Mouse (Mus musculus): ENCODE measurements around the gene Pdrg1. TPM values are rescaled to one million over a fixed set of nuclear protein-coding genes. Genes with fewer than 3 reads are reported as not detected.

The Pdrg1 gene
- polyA plus RNA-seq, 1 experiment from 2014 or later = 91.4 TPM

GRCm38 (mm10) chr2:153051537-153051936, 36.3 kb upstream of the Pdrg1 start:
- Histone ChIP-seq H3K9me3 (ENCODE audit: control insufficient read depth, low read length) (no peaks in the 10 kb centered on the region), H3K27ac (replicated peaks; ENCODE audit: low read depth, low read length) (no peak overlapping the region), H3K4me2 (ENCODE audit: low read depth, low read length) (no peak overlapping the region), H3K27me3 (replicated peaks; ENCODE audit: control insufficient read depth, insufficient read depth, low read length) (peaks cover 27% of the 10 kb centered on the region), H3K9ac (ENCODE audit: low read depth, low read length) (no peak overlapping the region), H3K4me1 (ENCODE audit: control insufficient read depth, insufficient read depth, low read length) (peaks cover 9% of the 10 kb centered on the region), H3K4me3 (ENCODE audit: low read depth, low read length) (no peak overlapping the region), H3K36me3 (ENCODE audit: control insufficient read depth, insufficient read depth, low read length) (no peaks in the 10 kb centered on the region)
- DNase-seq (ENCODE audit: low spot score) (no peak), ATAC-seq (ENCODE audit: low read depth) (no peak)
- WGBS = 77% methylated on average over 9 of the region's 9 CpGs

- no peak overlapping the region for H3K4me3 ChIP-seq (ENCODE audit: low read depth, low read length)
- H3K27ac ChIP-seq (replicated peaks; ENCODE audit: low read depth, low read length) = no peak overlapping the region
- DNase-seq (ENCODE audit: low spot score) (no peak), ATAC-seq (ENCODE audit: low read depth) (no peak)
- WGBS = 73% methylated on average over 6 of the region's 6 CpGs
- peaks cover 27% of the 10 kb centered on the region for H3K27me3 ChIP-seq (replicated peaks; ENCODE audit: control insufficient read depth, insufficient read depth, low read length)
- no peak overlapping the region for H3K9ac ChIP-seq (ENCODE audit: low read depth, low read length)
- no peaks in the 10 kb centered on the region for H3K36me3 ChIP-seq (ENCODE audit: control insufficient read depth, insufficient read depth, low read length)
- no peak overlapping the region for H3K4me2 ChIP-seq (ENCODE audit: low read depth, low read length)
- H3K9me3 ChIP-seq (ENCODE audit: control insufficient read depth, low read length) = no peaks in the 10 kb centered on the region
- H3K4me1 ChIP-seq (ENCODE audit: control insufficient read depth, insufficient read depth, low read length) = peaks cover 11% of the 10 kb centered on the region
Observed at GRCm38 (mm10) chr2:153051095-153051494, 35.9 kb upstream of the Pdrg1 start.

- peaks cover 17% of the 10 kb centered on the region for H3K4me1 ChIP-seq (ENCODE audit: control insufficient read depth, insufficient read depth, low read length)
- 78% methylated on average over 4 of the region's 4 CpGs for WGBS
- H3K4me2 ChIP-seq (ENCODE audit: low read depth, low read length) = no peak overlapping the region
- H3K27me3 ChIP-seq (replicated peaks; ENCODE audit: control insufficient read depth, insufficient read depth, low read length) = peaks cover 27% of the 10 kb centered on the region
- no peaks in the 10 kb centered on the region for H3K9me3 ChIP-seq (ENCODE audit: control insufficient read depth, low read length)
- DNase-seq (ENCODE audit: low spot score) (no peak), ATAC-seq (ENCODE audit: low read depth) (no peak)
- no peak overlapping the region for H3K9ac ChIP-seq (ENCODE audit: low read depth, low read length)
- no peak overlapping the region for H3K4me3 ChIP-seq (ENCODE audit: low read depth, low read length)
- no peaks in the 10 kb centered on the region for H3K36me3 ChIP-seq (ENCODE audit: control insufficient read depth, insufficient read depth, low read length)
- H3K27ac ChIP-seq (replicated peaks; ENCODE audit: low read depth, low read length) = no peak overlapping the region
Observed at GRCm38 (mm10) chr2:153049997-153050358, 34.8 kb upstream of the Pdrg1 start.

GRCm38 (mm10) chr2:153049288-153049996, 34.2 kb upstream of the Pdrg1 start:
- H3K9ac ChIP-seq (ENCODE audit: low read depth, low read length) = no peak overlapping the region
- H3K4me1 ChIP-seq (ENCODE audit: control insufficient read depth, insufficient read depth, low read length) = peaks cover 17% of the 10 kb centered on the region
- no peak overlapping the region for H3K4me3 ChIP-seq (ENCODE audit: low read depth, low read length)
- DNase-seq (ENCODE audit: low spot score) = peak; percentile 59
- H3K27me3 ChIP-seq (replicated peaks; ENCODE audit: control insufficient read depth, insufficient read depth, low read length) = peaks cover 27% of the 10 kb centered on the region
- WGBS = 36% methylated on average over 7 of the region's 9 CpGs
- H3K36me3 ChIP-seq (ENCODE audit: control insufficient read depth, insufficient read depth, low read length) = no peaks in the 10 kb centered on the region
- ATAC-seq (ENCODE audit: low read depth) = peak; percentile 64
- H3K9me3 ChIP-seq (ENCODE audit: control insufficient read depth, low read length) = no peaks in the 10 kb centered on the region
- H3K27ac ChIP-seq (replicated peaks; ENCODE audit: low read depth, low read length) = no peak overlapping the region
- no peak overlapping the region for H3K4me2 ChIP-seq (ENCODE audit: low read depth, low read length)

GRCm38 (mm10) chr2:153047828-153048465, 32.7 kb upstream of the Pdrg1 start:
- Histone ChIP-seq H3K27me3 (replicated peaks; ENCODE audit: control insufficient read depth, insufficient read depth, low read length) (peaks cover 21% of the 10 kb centered on the region), H3K27ac (replicated peaks; ENCODE audit: low read depth, low read length) (no peak overlapping the region), H3K4me3 (ENCODE audit: low read depth, low read length) (no peak overlapping the region), H3K4me1 (ENCODE audit: control insufficient read depth, insufficient read depth, low read length) (peaks cover 17% of the 10 kb centered on the region), H3K9me3 (ENCODE audit: control insufficient read depth, low read length) (no peaks in the 10 kb centered on the region), H3K4me2 (ENCODE audit: low read depth, low read length) (no peak overlapping the region), H3K9ac (ENCODE audit: low read depth, low read length) (no peak overlapping the region), H3K36me3 (ENCODE audit: control insufficient read depth, insufficient read depth, low read length) (no peaks in the 10 kb centered on the region)
- 45% methylated on average over 17 of the region's 17 CpGs for WGBS
- no peak for ATAC-seq (ENCODE audit: low read depth)
- peak; percentile 41 for DNase-seq (ENCODE audit: low spot score)

GRCm38 (mm10) chr2:153045884-153046299, 30.7 kb upstream of the Pdrg1 start:
- no peak overlapping the region for H3K27ac ChIP-seq (replicated peaks; ENCODE audit: low read depth, low read length)

GRCm38 (mm10) chr2:153043886-153044285, 28.7 kb upstream of the Pdrg1 start:
- 55% methylated on average over 3 of the region's 3 CpGs for WGBS
- Histone ChIP-seq H3K4me2 (ENCODE audit: low read depth, low read length) (no peak overlapping the region), H3K4me3 (ENCODE audit: low read depth, low read length) (no peak overlapping the region), H3K4me1 (ENCODE audit: control insufficient read depth, insufficient read depth, low read length) (peaks cover 8% of the 10 kb centered on the region), H3K9ac (ENCODE audit: low read depth, low read length) (no peak overlapping the region), H3K27me3 (replicated peaks; ENCODE audit: control insufficient read depth, insufficient read depth, low read length) (0 out of 2 replicates have a peak, but pooled peaks cover 3% of the 10 kb centered on the region), H3K36me3 (ENCODE audit: control insufficient read depth, insufficient read depth, low read length) (no peaks in the 10 kb centered on the region), H3K9me3 (ENCODE audit: control insufficient read depth, low read length) (no peaks in the 10 kb centered on the region), H3K27ac (replicated peaks; ENCODE audit: low read depth, low read length) (no peak overlapping the region)
- no peak for ATAC-seq (ENCODE audit: low read depth)
- no peak for DNase-seq (ENCODE audit: low spot score)

More at GRCm38 (mm10) chr2:153045884-153046299, 30.7 kb upstream of the Pdrg1 start:
- H3K9ac ChIP-seq (ENCODE audit: low read depth, low read length) = no peak overlapping the region
- H3K27me3 ChIP-seq (replicated peaks; ENCODE audit: control insufficient read depth, insufficient read depth, low read length) = peaks cover 3% of the 10 kb centered on the region
- H3K36me3 ChIP-seq (ENCODE audit: control insufficient read depth, insufficient read depth, low read length) = no peaks in the 10 kb centered on the region
- H3K9me3 ChIP-seq (ENCODE audit: control insufficient read depth, low read length) = no peaks in the 10 kb centered on the region
- no peak overlapping the region for H3K4me3 ChIP-seq (ENCODE audit: low read depth, low read length)
- DNase-seq (ENCODE audit: low spot score) (peak; percentile 83), ATAC-seq (ENCODE audit: low read depth) (no peak; the same call in 1 of the 2 replicates)
- H3K4me1 ChIP-seq (ENCODE audit: control insufficient read depth, insufficient read depth, low read length) = peaks cover 17% of the 10 kb centered on the region
- no peak overlapping the region for H3K4me2 ChIP-seq (ENCODE audit: low read depth, low read length)
- WGBS = 15% methylated on average over 8 of the region's 8 CpGs

- H3K27ac ChIP-seq (replicated peaks; ENCODE audit: low read depth, low read length) = no peak overlapping the region
- H3K9me3 ChIP-seq (ENCODE audit: control insufficient read depth, low read length) = no peaks in the 10 kb centered on the region
- no peak overlapping the region for H3K9ac ChIP-seq (ENCODE audit: low read depth, low read length)
- WGBS = 52% methylated on average over 2 of the region's 2 CpGs
- H3K36me3 ChIP-seq (ENCODE audit: control insufficient read depth, insufficient read depth, low read length) = no peaks in the 10 kb centered on the region
- no peak overlapping the region for H3K4me2 ChIP-seq (ENCODE audit: low read depth, low read length)
- peaks cover 23% of the 10 kb centered on the region for H3K27me3 ChIP-seq (replicated peaks; ENCODE audit: control insufficient read depth, insufficient read depth, low read length)
- ATAC-seq (ENCODE audit: low read depth) (no peak), DNase-seq (ENCODE audit: low spot score) (no peak)
- peaks cover 4% of the 10 kb centered on the region; the same call in 1 of the 2 replicates for H3K4me1 ChIP-seq (ENCODE audit: control insufficient read depth, insufficient read depth, low read length)
- no peak overlapping the region for H3K4me3 ChIP-seq (ENCODE audit: low read depth, low read length)
Observed at GRCm38 (mm10) chr2:153036690-153037089, 21.5 kb upstream of the Pdrg1 start.

All from embryonic facial prominence, embryonic 14.5 days (tissue).